Mouse (Mus musculus): ENCODE measurements around the gene Sema5b. TPM values are rescaled to one million over a fixed set of nuclear protein-coding genes. Genes with fewer than 3 reads are reported as not detected.

Sema5b gene
- total and polyA plus RNA-seq, 3 experiments: not detected

GRCm38 (mm10) chr16:35573586-35573985 lies 32.6 kb downstream of the Sema5b start:
- Histone ChIP-seq H3K4me3 (ENCODE audit: control insufficient read depth in 1 of 2, insufficient read depth in 1 of 2, low read depth in 2 of 2, low read length in 2 of 2) (no peak overlapping the region), H3K27me3 (ENCODE audit: control insufficient read depth in 1 of 2, insufficient read depth in 2 of 2, low read length in 2 of 2) (no peaks in the 10 kb centered on the region)
- DNase-seq (ENCODE audit: low read depth, low spot score): no peak

GRCm38 (mm10) chr16:35577181-35577941 lies 36.4 kb downstream of the Sema5b start:
- no peaks in the 10 kb centered on the region for H3K27me3 ChIP-seq (ENCODE audit: control insufficient read depth in 1 of 2, insufficient read depth in 2 of 2, low read length in 2 of 2)

More at GRCm38 (mm10) chr16:35573586-35573985, 32.6 kb downstream of the Sema5b start:
- Histone ChIP-seq H3K4me1 (ENCODE audit: control insufficient read depth in 1 of 2, insufficient read depth in 2 of 2, low read length in 2 of 2) (no peaks in the 10 kb centered on the region), H3K79me2 (ENCODE audit: control insufficient read depth, insufficient read depth, low read length, poor library complexity) (no peaks in the 10 kb centered on the region), H3K27ac (ENCODE audit: control insufficient read depth, low read depth, low read length) (no peak overlapping the region), H3K9ac (ENCODE audit: control insufficient read depth, low read depth, low read length, poor library complexity, severe bottlenecking) (no peak overlapping the region), H3K9me3 (replicated peaks; ENCODE audit: insufficient read depth, low read length) (no peaks in the 10 kb centered on the region), H3K36me3 (ENCODE audit: control insufficient read depth in 1 of 2, insufficient read depth in 2 of 2, low read length in 2 of 2) (no peaks in the 10 kb centered on the region)
- TF ChIP-seq CHD2 (IDR thresholded peaks at IDR 0.05; ENCODE audit: low read length) (no peak), ZC3H11A (IDR thresholded peaks at IDR 0.05; ENCODE audit: low read depth, low read length) (no peak), POLR2AphosphoS2 (IDR thresholded peaks at IDR 0.05; ENCODE audit: low read length) (no peak), TBP (IDR thresholded peaks at IDR 0.05; ENCODE audit: low read depth, low read length) (no peak), MEF2A (IDR thresholded peaks at IDR 0.05; ENCODE audit: extremely low read depth, insufficient replicate concordance, low read depth, low read length, poor library complexity, severe bottlenecking) (no peak), USF2 (IDR thresholded peaks at IDR 0.05; ENCODE audit: borderline replicate concordance in 1 of 2, insufficient read depth in 1 of 2, low read depth in 1 of 2, low read length in 2 of 2) (no peak), NRF1 (IDR thresholded peaks at IDR 0.05; ENCODE audit: insufficient read depth, low read depth, low read length, poor library complexity, severe bottlenecking) (no peak), EP300 (IDR thresholded peaks at IDR 0.05; ENCODE audit: low read depth in 1 of 2, low read length in 2 of 2) (no peak), ZMIZ1 (IDR thresholded peaks at IDR 0.05; ENCODE audit: low read depth, low read length) (no peak), E2F4 (IDR thresholded peaks at IDR 0.05; ENCODE audit: borderline replicate concordance, low read depth, low read length) (no peak), GABPA (IDR thresholded peaks at IDR 0.05; ENCODE audit: low read depth, low read length) (no peak), SIN3A (IDR thresholded peaks at IDR 0.05; ENCODE audit: low read length) (no peak), HCFC1 (IDR thresholded peaks at IDR 0.05; ENCODE audit: low read depth, low read length) (no peak)

More at GRCm38 (mm10) chr16:35577181-35577941, 36.4 kb downstream of the Sema5b start:
- Histone ChIP-seq H3K4me3 (ENCODE audit: control insufficient read depth in 1 of 2, insufficient read depth in 1 of 2, low read depth in 2 of 2, low read length in 2 of 2) (no peak overlapping the region), H3K79me2 (ENCODE audit: control insufficient read depth, insufficient read depth, low read length, poor library complexity) (no peaks in the 10 kb centered on the region), H3K9ac (ENCODE audit: control insufficient read depth, low read depth, low read length, poor library complexity, severe bottlenecking) (no peak overlapping the region), H3K27ac (ENCODE audit: control insufficient read depth, low read depth, low read length) (no peak overlapping the region), H3K36me3 (ENCODE audit: control insufficient read depth in 1 of 2, insufficient read depth in 2 of 2, low read length in 2 of 2) (no peaks in the 10 kb centered on the region), H3K9me3 (replicated peaks; ENCODE audit: insufficient read depth, low read length) (no peaks in the 10 kb centered on the region), H3K4me1 (ENCODE audit: control insufficient read depth in 1 of 2, insufficient read depth in 2 of 2, low read length in 2 of 2) (no peaks in the 10 kb centered on the region)
- no peak for DNase-seq (ENCODE audit: low read depth, low spot score)
- TF ChIP-seq BHLHE40 (IDR thresholded peaks at IDR 0.05; ENCODE audit: borderline replicate concordance, low read depth, low read length): no peak
- no peak for TF ChIP-seq MAFK (IDR thresholded peaks at IDR 0.05; ENCODE audit: borderline replicate concordance, low read depth, low read length)
- no peak for TF ChIP-seq GABPA (IDR thresholded peaks at IDR 0.05; ENCODE audit: low read depth, low read length)
- TF ChIP-seq POLR2A (IDR thresholded peaks at IDR 0.05; ENCODE audit: control insufficient read depth in 1 of 2, insufficient read depth in 1 of 2, low read depth in 1 of 2, low read length in 2 of 2, poor library complexity in 1 of 2): no peak
- no peak for TF ChIP-seq NELFE (IDR thresholded peaks at IDR 0.05; ENCODE audit: low read depth, low read length)
- TF ChIP-seq MYC (IDR thresholded peaks at IDR 0.05; ENCODE audit: low read depth, low read length): no peak
- TF ChIP-seq USF1 (IDR thresholded peaks at IDR 0.05; ENCODE audit: low read depth, low read length): no peak
- no peak for TF ChIP-seq ELF1 (IDR thresholded peaks at IDR 0.05; ENCODE audit: low read depth, low read length)
- no peak for TF ChIP-seq ZKSCAN1 (IDR thresholded peaks at IDR 0.05; ENCODE audit: low read depth, low read length)
- TF ChIP-seq RAD21 (IDR thresholded peaks at IDR 0.05; ENCODE audit: low read depth, low read length): no peak
- TF ChIP-seq MEF2A (IDR thresholded peaks at IDR 0.05; ENCODE audit: extremely low read depth, insufficient replicate concordance, low read depth, low read length, poor library complexity, severe bottlenecking): no peak
- TF ChIP-seq CHD1 (IDR thresholded peaks at IDR 0.05; ENCODE audit: low read depth, low read length): no peak
- TF ChIP-seq CHD2 (IDR thresholded peaks at IDR 0.05; ENCODE audit: low read length): no peak
- TF ChIP-seq TBP (IDR thresholded peaks at IDR 0.05; ENCODE audit: low read depth, low read length): no peak
- TF ChIP-seq ZNF384 (IDR thresholded peaks at IDR 0.05; ENCODE audit: low read depth, low read length): no peak
- TF ChIP-seq NRF1 (IDR thresholded peaks at IDR 0.05; ENCODE audit: insufficient read depth, low read depth, low read length, poor library complexity, severe bottlenecking): no peak
- no peak for TF ChIP-seq POLR2AphosphoS2 (IDR thresholded peaks at IDR 0.05; ENCODE audit: low read length)
- no peak for TF ChIP-seq KAT2A (conservative IDR thresholded peaks at IDR 0.05; ENCODE audit: low read depth, low read length)
- TF ChIP-seq ZC3H11A (IDR thresholded peaks at IDR 0.05; ENCODE audit: low read depth, low read length): no peak
